25 mouse cellular contexts compared by ENCODE assay signal in the genomic region with DNA sequence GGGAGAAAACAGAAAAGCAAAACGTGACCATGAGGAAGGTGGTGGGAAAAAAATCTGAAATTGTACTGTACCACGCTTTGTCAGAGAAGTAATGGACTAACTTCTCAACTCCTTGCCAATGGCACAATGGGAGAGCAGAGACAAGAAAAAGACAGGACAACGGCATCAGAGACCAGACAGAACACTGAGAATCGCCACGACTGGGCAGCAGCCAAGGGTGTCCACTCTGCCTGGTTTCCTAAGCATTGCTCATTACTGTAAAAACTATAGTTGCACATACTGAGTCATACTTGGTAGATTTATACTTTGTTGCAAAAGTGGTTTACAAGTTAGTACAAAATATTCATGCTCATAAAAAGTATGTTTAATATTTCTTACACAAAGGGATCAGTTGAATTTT.
DNase-seq lines count a peak whose midpoint lies in the region; TF ChIP-seq lines count a peak whose summit lies in the region.
"Had no signal": no experiment of that assay in that cellular context is flagged by ENCODE, and none has a peak within 500 bp of the region (broad histone marks: within the 10 kb centered on the region; RNA-seq: fewer than 3 reads in every experiment).

No protein-coding gene starts in this region.

- no peaks in the 10 kb centered on the region for H3K27me3 ChIP-seq in myocyte (ENCODE audit: control insufficient read depth, insufficient read depth, insufficient read length)
- H3K27me3 ChIP-seq: heart, embryonic 12.5 days; hindbrain, embryonic 13.5 days; midbrain, embryonic 15.5 days had no signal

- no peak overlapping the region for H3K27ac ChIP-seq in left cerebral cortex, adult 2 months
- H3K27ac ChIP-seq: hindbrain, embryonic 13.5 days; liver, embryonic 14.5 days; macrophage; midbrain, embryonic 15.5 days had no signal

- peaks cover 4% of the 10 kb centered on the region for H3K36me3 ChIP-seq in myocyte (ENCODE audit: control insufficient read depth, insufficient read depth)
- H3K36me3 ChIP-seq: midbrain, embryonic 15.5 days had no signal

- no peak overlapping the region for H3K4me3 ChIP-seq in myocyte
- no peak overlapping the region for H3K4me3 ChIP-seq in left cerebral cortex, adult 2 months
- H3K4me3 ChIP-seq: heart, embryonic 12.5 days; hindbrain, embryonic 13.5 days; midbrain, embryonic 15.5 days had no signal

- peak; percentile 48 to 71 for DNase-seq in adrenal gland, adult (ENCODE audit: inconsistent age in 2 of 2, low spot score in 1 of 2)
- no peak for DNase-seq in adrenal gland, adult 18-20 months (ENCODE audit: low spot score in 2 of 2)
- peak; percentile 43 for DNase-seq in Muller cell, postnatal 12 days (ENCODE audit: inconsistent ontology term)
- DNase-seq in adrenal gland, postnatal 10 days, result peak; percentile 23
- no peak for DNase-seq in left cerebral cortex, adult 2 months (ENCODE audit: extremely low spot score in 1 of 2, low spot score in 2 of 2)
- DNase-seq in thymus, postnatal 0 days (ENCODE audit: low spot score), result no peak
- DNase-seq: cerebellum, adult 2 months; cerebellum, postnatal 25 days; gastrocnemius, postnatal 14 days; heart, adult 18-20 months; heart, postnatal 4 days; kidney, adult 9 months; kidney, postnatal 14 days; layer of hippocampus, adult 9-11 months; liver; lung, adult 2 months; lung, postnatal 10 days; right cerebral cortex, adult 18-20 months; right cerebral cortex, postnatal 4 days had no signal

- no peak overlapping the region for H3ac ChIP-seq in myocyte (ENCODE audit: control insufficient read depth, insufficient read length)

- no peak for TF ChIP-seq CTCF in left cerebral cortex, adult 2 months (IDR thresholded peaks at IDR 0.05)

- TF ChIP-seq POLR2A in myocyte (IDR thresholded peaks at IDR 0.05; ENCODE audit: insufficient read length, low read depth), result no peak

- H3K4me2 ChIP-seq in myocyte (ENCODE audit: low read depth), result peak overlapping the region; percentile 70
- H3K4me2 ChIP-seq: heart, embryonic 12.5 days; hindbrain, embryonic 13.5 days; midbrain, embryonic 15.5 days had no signal

- intact Hi-C loops in left cerebral cortex, adult 2 months (cut with DNase I), result no loop called here

- no peaks in the 10 kb centered on the region for H3K79me2 ChIP-seq in myocyte (ENCODE audit: control insufficient read depth, insufficient read depth)

TF ChIP-seq in myocyte, 11 proteins besides CTCF, POLR2A, EP300 and RAD21:
- TF ChIP-seq SRF (IDR thresholded peaks at IDR 0.05; ENCODE audit: control insufficient read depth, insufficient read length, low read depth) (no peak), MYOG (IDR thresholded peaks at IDR 0.05; ENCODE audit: control insufficient read depth in 1 of 3, insufficient read depth in 1 of 3, insufficient read length in 2 of 3, low read depth in 2 of 3) (no peak), REST (IDR thresholded peaks at IDR 0.05; ENCODE audit: insufficient read depth, insufficient read length) (no peak), USF1 (IDR thresholded peaks at IDR 0.05; ENCODE audit: low read depth) (no peak), TCF12 (IDR thresholded peaks at IDR 0.05; ENCODE audit: insufficient read depth, poor library complexity, severe bottlenecking) (no peak), MYOD1 (IDR thresholded peaks at IDR 0.05; ENCODE audit: control insufficient read depth in 1 of 3, insufficient read length in 2 of 3, low read depth in 2 of 3) (no peak), TCF3 (IDR thresholded peaks at IDR 0.05; ENCODE audit: insufficient read length, low read depth) (no peak), CEBPB (IDR thresholded peaks at IDR 0.05; ENCODE audit: insufficient read depth, poor library complexity, severe bottlenecking) (peak; percentile 69; the same call in 1 of the 2 replicates)
TF ChIP-seq in myocyte: peak in this region for 1.

Comparison
In these comparisons a context has a peak if more than half of its experiments do, and no peak if none do; other contexts are left out.
1. DNase-seq: peak in adrenal gland, adult (2 of 2), Muller cell, postnatal 12 days (single experiment) and adrenal gland, postnatal 10 days (single experiment); none in adrenal gland, adult 18-20 months (0 of 2), left cerebral cortex, adult 2 months (0 of 2) and thymus, postnatal 0 days (single experiment).